Mouse (Mus musculus) olfactory bulb, adult 2 months (tissue): ENCODE results near the gene Bbs12.

Experiments used
- CTCF ChIP-seq: fragments of 200-500 bp; IDR thresholded peaks from 2 replicates; pipeline ENCODE4 v1.5.1; 2012; ENCODE audit warnings: low read depth, mild to moderate bottlenecking, low read length, moderate library complexity; ENCODE audit not compliant: insufficient read depth
- POLR2A ChIP-seq: fragments of 200-500 bp; IDR thresholded peaks from 2 replicates; pipeline ENCODE4 v1.6.1; 2012; ENCODE audit warnings: mild to moderate bottlenecking, low read depth, low read length, moderate library complexity; ENCODE audit not compliant: insufficient read depth

- TF ChIP-seq CTCF, result no peak
- no peak for TF ChIP-seq POLR2A
Observed at GRCm38 (mm10) chr3:37325317-37326112, 13.2 kb downstream of the Bbs12 start.
